ENCODE assay signal across 21 mouse cellular contexts in the genomic region with DNA sequence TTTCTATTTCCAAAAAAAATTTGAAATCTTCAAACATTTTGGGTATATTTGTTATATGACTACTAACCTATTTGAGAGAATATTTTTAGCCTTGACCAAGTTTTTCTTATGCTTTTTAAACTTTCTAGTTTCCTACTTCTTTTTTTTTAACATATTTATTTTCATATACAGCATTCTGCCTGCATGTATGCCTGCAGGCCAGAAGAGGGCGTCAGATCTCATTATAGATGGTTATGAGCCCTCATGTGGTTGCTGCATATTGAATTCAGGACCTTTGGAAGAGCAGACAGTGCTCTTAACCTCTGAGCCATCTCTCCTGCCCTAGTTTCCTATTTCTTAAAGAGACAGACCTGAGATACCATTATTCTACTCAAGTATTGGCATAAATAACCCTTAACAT. TPM values are rescaled to one million over a fixed set of nuclear protein-coding genes. Genes with fewer than 3 reads are reported as not detected.
DNase-seq lines count a peak whose midpoint lies in the region; ATAC-seq and TF ChIP-seq lines count a peak whose summit lies in the region.
"Had no signal": no experiment of that assay in that cellular context is flagged by ENCODE, and none has a peak within 500 bp of the region (broad histone marks: within the 10 kb centered on the region; RNA-seq: fewer than 3 reads in every experiment).

No protein-coding gene starts in this region.

- no peak overlapping the region for H3K4me3 ChIP-seq in heart, adult 2 months
- no peak overlapping the region for H3K4me3 ChIP-seq in liver, adult 2 months (ENCODE audit: insufficient read depth, low read depth, low read length)
- H3K4me3 ChIP-seq in liver, embryonic 12.5 days = no peak overlapping the region
- H3K4me3 ChIP-seq: embryonic facial prominence, embryonic 15.5 days; forebrain, embryonic 13.5 days; heart, embryonic 12.5 days; kidney, embryonic 15.5 days; liver, embryonic 15.5 days; midbrain, embryonic 13.5 days; myocyte; neural tube, embryonic 15.5 days had no signal

- POLR2A ChIA-PET in Patski (lab: Charles Lee) = interaction anchor here (0.6 kb wide), 1 partner anchor 28 kb away, joined by 3 read pairs; no protein-coding TSS in a partner anchor

- peak; percentile 51 for TF ChIP-seq CTCF in heart, adult 2 months (IDR thresholded peaks at IDR 0.05)
- peak; percentile 22; the same call in 1 of the 2 replicates for TF ChIP-seq CTCF in liver, adult 2 months (IDR thresholded peaks at IDR 0.05; ENCODE audit: low read depth, low read length)
- peak; percentile 66 for TF ChIP-seq CTCF in Patski (IDR thresholded peaks at IDR 0.05)

- peaks cover 1% of the 10 kb centered on the region for H3K4me1 ChIP-seq in heart, adult 2 months (ENCODE audit: control insufficient read depth, insufficient read depth, low read length)
- peaks cover 8% of the 10 kb centered on the region; the same call in 1 of the 2 replicates for H3K4me1 ChIP-seq in liver, adult 2 months (ENCODE audit: control insufficient read depth, insufficient read depth, low read length)
- no peaks in the 10 kb centered on the region for H3K4me1 ChIP-seq in liver, embryonic 12.5 days
- H3K4me1 ChIP-seq: embryonic facial prominence, embryonic 15.5 days; forebrain, embryonic 13.5 days; heart, embryonic 12.5 days; kidney, embryonic 15.5 days; liver, embryonic 15.5 days; neural tube, embryonic 15.5 days had no signal

- H3K9ac ChIP-seq in heart, adult 2 months (ENCODE audit: low read depth, low read length) = no peak overlapping the region
- H3K9ac ChIP-seq in liver, adult 2 months (ENCODE audit: low read depth, low read length) = no peak overlapping the region
- H3K9ac ChIP-seq in liver, embryonic 12.5 days = no peak overlapping the region
- H3K9ac ChIP-seq: embryonic facial prominence, embryonic 15.5 days; forebrain, embryonic 13.5 days; heart, embryonic 12.5 days; kidney, embryonic 15.5 days; liver, embryonic 15.5 days; midbrain, embryonic 13.5 days; neural tube, embryonic 15.5 days had no signal

- WGBS in heart, adult 2 months = 14% methylated on average over 1 of the region's 1 CpGs
- WGBS in liver, adult 2 months = 24% methylated on average over 1 of the region's 1 CpGs
- 0% methylated on average over 1 of the region's 1 CpGs for WGBS in liver, embryonic 12.5 days (ENCODE audit: insufficient replicate concordance)

- no peaks in the 10 kb centered on the region for H3K79me2 ChIP-seq in heart, adult 2 months (replicated peaks; ENCODE audit: control insufficient read depth, insufficient read depth, low read length)
- H3K79me2 ChIP-seq in liver, adult 2 months (ENCODE audit: control insufficient read depth, insufficient read depth, low read length) = no peaks in the 10 kb centered on the region; the same call in 1 of the 2 replicates

- no peaks in the 10 kb centered on the region for H3K9me3 ChIP-seq in liver, embryonic 12.5 days (replicated peaks)
- H3K9me3 ChIP-seq: embryonic facial prominence, embryonic 15.5 days; forebrain, embryonic 13.5 days; heart, embryonic 12.5 days; kidney, embryonic 15.5 days; liver, embryonic 15.5 days; midbrain, embryonic 13.5 days; neural tube, embryonic 15.5 days had no signal

- H3K36me3 ChIP-seq in heart, adult 2 months (ENCODE audit: control insufficient read depth, insufficient read depth, low read length) = peaks cover 4% of the 10 kb centered on the region; the same call in 1 of the 2 replicates
- peaks cover 50% of the 10 kb centered on the region for H3K36me3 ChIP-seq in liver, adult 2 months (ENCODE audit: control insufficient read depth, insufficient read depth, low read length)
- H3K36me3 ChIP-seq in liver, embryonic 12.5 days = no peaks in the 10 kb centered on the region
- H3K36me3 ChIP-seq: embryonic facial prominence, embryonic 15.5 days; kidney, embryonic 15.5 days; liver, embryonic 15.5 days; midbrain, embryonic 13.5 days; neural tube, embryonic 15.5 days had no signal

- no peak for TF ChIP-seq POLR2A in heart, adult 2 months (IDR thresholded peaks at IDR 0.05; ENCODE audit: insufficient read depth, low read depth, low read length)
- TF ChIP-seq POLR2A in liver, adult 2 months (IDR thresholded peaks at IDR 0.05; ENCODE audit: extremely low read depth, insufficient read depth, low read length) = no peak

- CTCF ChIA-PET in Patski (lab: Charles Lee) = interaction anchor here (1.2 to 1.5 kb wide), 2 partner anchors 21 to 59 kb away, joined by 3 read pairs; no protein-coding TSS in a partner anchor

- in situ Hi-C loops in Patski (cut with MboI; ENCODE audit: low pct_unique_long_range_greater_than_20kb) = no loop called here

- intact Hi-C loops in heart, adult 2 months (cut with DNase I) = loop anchor here (5.0 kb wide), 2 partner anchors 50 to 100 kb away; partner anchors contain the start of gene Me1

- DNase-seq in heart, adult 2 months = no peak
- DNase-seq in heart, postnatal 4 days = no peak
- no peak for DNase-seq in liver, adult 2 months (ENCODE audit: extremely low read depth, low read depth, low spot score)
- DNase-seq in 416B (ENCODE audit: low read depth) = peak; percentile 8
- DNase-seq in Patski (ENCODE audit: low read depth, low spot score) = no peak
- no peak for DNase-seq in urinary bladder, postnatal 25 days (ENCODE audit: low spot score)
- no peak for DNase-seq in cerebellum, adult 11 months
- DNase-seq: adrenal gland, postnatal 36 days; cerebellum, adult 9-11 months; heart, postnatal 36 days; thymus, adult 18-20 months had no signal

- no peaks in the 10 kb centered on the region for H3K27me3 ChIP-seq in heart, adult 2 months (ENCODE audit: control insufficient read depth, insufficient read depth, low read length)
- H3K27me3 ChIP-seq in liver, adult 2 months (ENCODE audit: control insufficient read depth, insufficient read depth, low read length) = no peaks in the 10 kb centered on the region
- no peaks in the 10 kb centered on the region for H3K27me3 ChIP-seq in liver, embryonic 12.5 days (replicated peaks)
- H3K27me3 ChIP-seq in Patski = no peaks in the 10 kb centered on the region
- H3K27me3 ChIP-seq: embryonic facial prominence, embryonic 15.5 days; forebrain, embryonic 13.5 days; heart, embryonic 12.5 days; kidney, embryonic 15.5 days; liver, embryonic 15.5 days; midbrain, embryonic 13.5 days; neural tube, embryonic 15.5 days had no signal

- no peak overlapping the region for H3K4me2 ChIP-seq in liver, embryonic 12.5 days
- H3K4me2 ChIP-seq: embryonic facial prominence, embryonic 15.5 days; forebrain, embryonic 13.5 days; heart, embryonic 12.5 days; kidney, embryonic 15.5 days; liver, embryonic 15.5 days; midbrain, embryonic 13.5 days; neural tube, embryonic 15.5 days had no signal

- TF ChIP-seq EP300 in heart, adult 2 months (IDR thresholded peaks at IDR 0.05; ENCODE audit: insufficient read depth, low read depth, low read length) = no peak

- no peak overlapping the region for H3K27ac ChIP-seq in heart, adult 2 months
- no peak overlapping the region for H3K27ac ChIP-seq in liver, adult 2 months (replicated peaks; ENCODE audit: insufficient read depth, low read depth, low read length)
- no peak overlapping the region for H3K27ac ChIP-seq in liver, embryonic 12.5 days
- H3K27ac ChIP-seq: embryonic facial prominence, embryonic 15.5 days; forebrain, embryonic 13.5 days; kidney, embryonic 15.5 days; liver, embryonic 15.5 days; midbrain, embryonic 13.5 days; neural tube, embryonic 15.5 days had no signal

- ATAC-seq in liver, embryonic 12.5 days = no peak
- no peak for ATAC-seq in Patski
- ATAC-seq: activated CD4-positive, CD25-positive, alpha-beta regulatory T cell, adult 4 months; forebrain, embryonic 13.5 days; midbrain, embryonic 13.5 days had no signal

RNA-seq across cellular contexts. Expression of gene Me1, which starts 48.9 kb away (rescaled TPM):
- 100 to 1,000 TPM in 1 of 2 experiments, 10 to 100 TPM in 1; 100.0 to 110 TPM for total RNA-seq in heart, adult 2 months (2021)
- polyA plus RNA-seq in heart, adult 2 months (2012; rRNA removed) = 67.1 and 101 TPM in 2 replicates
- 10 to 100 TPM; 42.5 to 46.4 TPM for total RNA-seq in heart, postnatal 4 days (2021)
- 62.8 and 87.4 TPM in 2 replicates for total RNA-seq in liver, adult 2 months (2014; rRNA removed)
- polyA plus RNA-seq in liver, adult 2 months (2012; rRNA removed) = 66.3 and 101 TPM in 2 replicates
- polyA plus RNA-seq in liver, embryonic 12.5 days (2016; fragmentation: Nextera tagmentation; extraction: Ambion mirVana) = 4.5 and 5.2 TPM in 2 replicates
- polyA plus RNA-seq in Patski (2021) = 109 TPM
- polyA plus RNA-seq: activated CD4-positive, CD25-positive, alpha-beta regulatory T cell, adult 4 months had no signal

Comparison
In these comparisons a context has a peak if more than half of its experiments do, and no peak if none do; other contexts are left out.
1. RNA of gene Me1, which starts 48.9 kb away (polyA plus RNA-seq): 109 TPM in Patski (single experiment), 66.3 to 101 TPM in liver, adult 2 months and 67.1 to 101 TPM in heart, adult 2 months; 4.5 to 5.2 TPM in liver, embryonic 12.5 days; every median in the first group is over 10 times any median in the second.
2. Peak in every context shown above with its lines, with median percentiles within 50 percentile points of each other: CTCF ChIP-seq.